In genomic region chr9:52287246-52287651, GRCm38 (mm10) we compare ENCODE assay signal across 8 mouse cellular contexts.
DNase-seq lines count a peak whose midpoint lies in the region; ATAC-seq and TF ChIP-seq lines count a peak whose summit lies in the region.

No protein-coding gene starts in this region.

- no peak for TF ChIP-seq EP300 in lung, postnatal 0 days (IDR thresholded peaks at IDR 0.05)

- TF ChIP-seq CTCF in lung, postnatal 0 days (IDR thresholded peaks at IDR 0.05), result peak; percentile 84

- peak overlapping the region; percentile 34; the same call in 1 of the 2 replicates for H3K4me3 ChIP-seq in brown adipose tissue, adult 24 weeks (ENCODE audit: insufficient read depth, low read depth, low read length)
- peak overlapping the region; percentile 29 for H3K4me3 ChIP-seq in forebrain, embryonic 12.5 days (replicated peaks)
- H3K4me3 ChIP-seq in hindbrain, embryonic 10.5 days, result peak overlapping the region; percentile 46
- H3K4me3 ChIP-seq in lung, postnatal 0 days (ENCODE audit: low read depth, low read length), result peak overlapping the region; percentile 18; the same call in 1 of the 2 replicates

- H3K27me3 ChIP-seq in forebrain, embryonic 12.5 days, result 0 out of 2 replicates have a peak, but pooled peaks cover 4% of the 10 kb centered on the region
- no peaks in the 10 kb centered on the region for H3K27me3 ChIP-seq in hindbrain, embryonic 10.5 days (ENCODE audit: insufficient read depth, poor library complexity, severe bottlenecking)
- H3K27me3 ChIP-seq in lung, postnatal 0 days (replicated peaks; ENCODE audit: insufficient read depth, low read length), result no peaks in the 10 kb centered on the region

- WGBS in forebrain, embryonic 12.5 days, result 8% methylated on average over 10 of the region's 10 CpGs
- WGBS in hindbrain, embryonic 10.5 days, result 14% methylated on average over 10 of the region's 10 CpGs
- WGBS in lung, postnatal 0 days, result 5% methylated on average over 10 of the region's 10 CpGs

- H3K4me1 ChIP-seq in brown adipose tissue, adult 24 weeks (ENCODE audit: control insufficient read depth, insufficient read depth, insufficient read length, low read length), result no peaks in the 10 kb centered on the region
- H3K4me1 ChIP-seq in forebrain, embryonic 12.5 days, result peaks cover 9% of the 10 kb centered on the region
- peaks cover 13% of the 10 kb centered on the region for H3K4me1 ChIP-seq in hindbrain, embryonic 10.5 days (replicated peaks)
- peaks cover 2% of the 10 kb centered on the region; the same call in 1 of the 2 replicates for H3K4me1 ChIP-seq in lung, postnatal 0 days (ENCODE audit: insufficient read depth, low read depth, low read length)

- 0 out of 2 replicates have a peak overlapping the region, but pooled peaks have one; percentile 39 for H3K9ac ChIP-seq in forebrain, embryonic 12.5 days
- H3K9ac ChIP-seq in lung, postnatal 0 days (replicated peaks; ENCODE audit: low read depth), result no peak overlapping the region

- 0 out of 2 replicates have a peak, but pooled peaks have one; percentile 36 for ATAC-seq in forebrain, embryonic 12.5 days (ENCODE audit: low FRiP score)
- no peak for ATAC-seq in lung, postnatal 0 days
- no peak for ATAC-seq in erythroblast, adult 5-6 weeks (replicated peaks; ENCODE audit: low FRiP score, poor library complexity, severe bottlenecking)

- no peaks in the 10 kb centered on the region for H3K36me3 ChIP-seq in forebrain, embryonic 12.5 days (replicated peaks)
- H3K36me3 ChIP-seq in hindbrain, embryonic 10.5 days, result no peaks in the 10 kb centered on the region
- H3K36me3 ChIP-seq in lung, postnatal 0 days (ENCODE audit: insufficient read depth, low read length), result no peaks in the 10 kb centered on the region

- H3K27ac ChIP-seq in brown adipose tissue, adult 24 weeks (replicated peaks; ENCODE audit: low read depth, low read length), result no peak overlapping the region
- no peak overlapping the region for H3K27ac ChIP-seq in forebrain, embryonic 12.5 days
- no peak overlapping the region for H3K27ac ChIP-seq in hindbrain, embryonic 10.5 days
- H3K27ac ChIP-seq in lung, postnatal 0 days (ENCODE audit: low read length), result no peak overlapping the region

- H3K4me2 ChIP-seq in forebrain, embryonic 12.5 days, result peak overlapping the region; percentile 54
- peak overlapping the region; percentile 53 for H3K4me2 ChIP-seq in lung, postnatal 0 days (replicated peaks; ENCODE audit: low read depth, low read length)

- peak; percentile 42 for DNase-seq in Muller cell, postnatal 12 days (ENCODE audit: inconsistent ontology term)
- peak; percentile 58 for DNase-seq in hindbrain, embryonic 10.5 days (ENCODE audit: low spot score)
- peak; percentile 74 for DNase-seq in layer of hippocampus, adult 9-10 months (ENCODE audit: low spot score)
- peak; percentile 72 for DNase-seq in lung, postnatal 0 days (ENCODE audit: low spot score)
- peak; percentile 69 for DNase-seq in ovary, postnatal 14 days (ENCODE audit: low spot score)

- H3K9me3 ChIP-seq in forebrain, embryonic 12.5 days, result no peaks in the 10 kb centered on the region
- no peaks in the 10 kb centered on the region for H3K9me3 ChIP-seq in hindbrain, embryonic 10.5 days
- no peaks in the 10 kb centered on the region for H3K9me3 ChIP-seq in lung, postnatal 0 days (ENCODE audit: low read length)
